Mouse (Mus musculus): Measurements from ENCODE around the gene Cckar.
"Not testable (repeated sequence)": the region's sequence is repeated elsewhere in the genome, so short reads cannot be mapped to it uniquely, and the experiment has no call there.

Cckar gene

DNA sequence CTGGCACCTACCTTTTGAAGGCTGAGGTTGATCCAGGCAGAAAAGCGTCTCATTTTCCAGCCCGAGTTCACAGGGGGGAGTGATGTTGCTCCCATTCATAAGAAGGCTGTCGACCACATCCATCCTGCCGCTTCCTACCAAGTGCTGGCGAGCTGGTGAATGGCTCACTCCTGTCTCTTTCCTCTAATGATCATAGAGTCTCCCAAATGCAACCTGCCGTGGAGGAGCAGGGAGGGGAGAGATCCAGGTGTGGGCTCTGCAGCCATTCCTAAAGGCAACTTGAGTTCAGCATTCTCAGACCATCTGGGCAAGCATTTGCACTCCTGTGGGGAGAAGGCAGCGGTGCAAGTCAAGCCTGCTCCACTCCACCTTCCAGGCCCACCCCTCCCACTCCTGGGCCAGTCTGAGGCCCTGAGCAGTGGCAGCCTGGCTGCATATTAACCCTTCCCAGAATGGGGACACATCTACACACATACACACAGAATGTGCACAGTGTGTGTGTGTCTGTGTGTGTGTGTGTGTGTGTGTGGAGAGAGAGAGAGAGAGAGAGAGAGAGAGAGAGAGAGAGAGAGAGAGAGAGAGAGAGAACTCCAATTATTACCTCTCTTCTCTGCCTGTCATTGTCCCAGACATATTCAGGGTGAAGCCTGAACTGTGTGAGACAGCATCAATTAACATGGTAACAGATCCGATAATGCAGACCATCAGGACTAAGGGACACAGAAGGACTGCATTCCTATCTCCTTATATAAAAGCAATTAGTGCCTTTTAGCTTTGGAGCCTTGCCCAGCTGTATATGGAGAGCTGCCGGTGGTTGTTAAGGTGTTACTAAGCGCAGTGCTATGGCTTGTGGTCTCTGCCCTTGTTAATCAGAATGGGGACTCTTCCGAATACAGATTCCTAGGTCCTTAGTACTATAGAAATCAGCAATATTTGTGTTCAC lies at the start of gene Cckar:
TSS of gene Cckar (minus strand) at position 471 of the 943 bp plus-strand sequence.
- DNase-seq (ENCODE audit: low spot score), result no peak

DNA sequence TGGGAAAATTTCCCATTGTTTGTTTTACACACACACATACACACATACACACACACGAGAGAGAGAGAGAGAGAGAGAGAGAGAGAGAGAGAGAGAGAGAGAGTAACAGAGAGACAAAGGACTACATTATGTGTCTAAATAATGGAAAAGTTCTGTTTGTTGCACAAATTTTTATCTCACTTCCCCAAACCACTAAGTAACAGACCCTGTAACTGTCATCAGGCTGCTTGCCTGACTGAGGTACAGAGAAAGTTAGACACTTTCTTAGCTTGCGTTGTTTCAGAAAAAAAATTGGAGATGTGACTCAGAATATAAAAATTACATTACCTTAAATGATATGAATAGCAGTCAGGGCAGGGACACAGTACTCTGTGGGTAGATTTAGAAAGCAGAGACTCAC lies 36.6 kb upstream of the Cckar start:
- DNase-seq (ENCODE audit: low spot score), result no peak

DNA sequence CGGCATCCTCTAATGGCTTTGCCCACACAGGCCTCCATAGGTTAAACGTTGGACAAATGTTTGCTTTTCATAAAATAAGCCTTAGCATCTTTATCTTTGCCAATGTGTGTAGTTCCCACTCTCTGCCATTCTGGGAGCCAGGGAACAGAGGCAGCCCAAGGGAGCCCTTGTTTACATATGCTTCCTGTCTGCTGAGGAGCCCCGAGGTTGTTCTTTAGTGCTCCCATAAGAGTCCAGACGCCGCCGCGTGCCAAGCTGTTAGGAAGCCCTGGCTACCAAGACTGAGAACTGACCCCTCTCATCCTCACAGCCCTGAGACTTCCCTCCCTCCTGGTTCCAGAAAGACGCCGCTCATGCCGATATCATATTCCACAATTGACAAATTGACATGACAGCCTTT lies 25.4 kb upstream of the Cckar start:
- DNase-seq (ENCODE audit: low spot score), result no peak

DNA sequence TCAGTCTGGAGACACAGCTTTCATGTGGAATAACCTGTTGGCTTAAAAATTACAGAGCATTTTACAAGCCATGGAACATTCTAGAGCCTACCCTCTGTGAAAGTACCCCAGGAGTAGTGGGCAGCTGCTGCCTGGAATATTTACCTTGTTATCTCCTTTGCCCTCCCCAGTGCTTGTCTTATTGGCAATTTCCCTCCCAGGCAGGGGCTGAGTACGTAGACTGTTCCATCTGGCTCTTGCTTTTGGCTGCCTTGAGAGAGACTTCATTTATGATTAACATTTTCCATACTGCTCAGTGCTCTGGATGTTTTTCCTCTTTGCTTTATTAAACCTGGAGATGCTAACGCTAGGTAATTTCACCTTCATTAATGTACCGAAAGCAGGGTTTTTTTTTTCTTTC lies 20.1 kb upstream of the Cckar start:
- DNase-seq (ENCODE audit: low spot score), result no peak

DNA sequence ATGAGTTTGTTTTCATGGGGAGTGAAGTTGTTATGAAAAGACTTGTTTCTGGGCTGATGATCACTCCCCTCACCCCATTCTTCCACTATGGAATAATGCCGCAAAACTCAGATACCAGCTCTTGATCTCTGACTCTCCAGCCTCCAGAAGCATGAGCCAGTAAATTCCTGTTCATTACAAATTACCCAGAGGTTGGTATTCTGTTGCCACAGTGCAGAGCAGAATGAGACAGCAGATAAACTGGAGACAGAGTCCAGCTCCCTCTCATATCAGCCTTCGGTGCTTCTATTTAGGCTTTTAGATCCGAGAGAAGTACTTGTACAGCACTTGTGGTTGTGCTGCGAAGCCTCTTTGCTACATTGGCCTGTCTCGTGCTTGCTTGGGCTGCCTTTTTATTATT lies 18.5 kb upstream of the Cckar start:
- DNase-seq (ENCODE audit: low spot score), result no peak

DNA sequence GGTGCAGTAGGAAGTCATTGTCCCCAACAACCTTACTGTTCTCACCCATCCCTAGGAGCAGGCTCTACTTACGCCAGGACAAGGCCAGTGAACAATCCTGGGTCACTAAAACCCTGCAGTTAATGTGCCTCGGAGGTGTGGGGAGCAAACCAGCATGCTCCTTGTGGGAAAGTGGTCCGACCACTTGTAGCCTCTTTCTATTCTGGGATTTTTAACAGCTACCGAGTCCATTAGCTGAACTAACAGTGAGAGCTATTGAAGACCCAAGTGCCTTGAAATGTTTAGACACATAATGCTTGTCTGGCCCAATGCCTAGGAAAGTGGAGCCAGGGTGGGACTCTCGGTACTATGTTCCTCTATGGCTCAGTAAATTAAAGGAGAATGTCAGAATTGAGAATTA lies 9.0 kb upstream of the Cckar start:
- no peak for DNase-seq (ENCODE audit: low spot score)

DNA sequence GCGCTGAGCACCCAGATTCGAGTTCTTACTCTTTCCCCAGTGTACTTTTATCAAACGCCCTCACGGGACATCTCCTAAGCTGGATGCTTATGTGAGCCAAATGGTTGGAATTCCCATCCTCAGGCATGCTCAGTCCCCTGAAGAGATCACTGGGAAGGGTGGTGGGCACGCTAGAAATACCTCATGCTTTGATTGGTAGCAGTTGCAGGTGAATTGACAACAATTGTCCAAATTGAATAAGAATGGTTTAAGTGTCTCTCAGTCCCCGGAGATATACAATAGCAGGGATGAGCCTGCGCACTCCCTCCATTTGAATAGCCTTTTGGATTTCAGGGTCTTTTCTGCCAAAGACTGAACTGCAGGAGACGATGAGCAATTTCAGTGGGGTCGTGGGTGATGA lies 3.8 kb upstream of the Cckar start:
- no peak for DNase-seq (ENCODE audit: low spot score)

DNA sequence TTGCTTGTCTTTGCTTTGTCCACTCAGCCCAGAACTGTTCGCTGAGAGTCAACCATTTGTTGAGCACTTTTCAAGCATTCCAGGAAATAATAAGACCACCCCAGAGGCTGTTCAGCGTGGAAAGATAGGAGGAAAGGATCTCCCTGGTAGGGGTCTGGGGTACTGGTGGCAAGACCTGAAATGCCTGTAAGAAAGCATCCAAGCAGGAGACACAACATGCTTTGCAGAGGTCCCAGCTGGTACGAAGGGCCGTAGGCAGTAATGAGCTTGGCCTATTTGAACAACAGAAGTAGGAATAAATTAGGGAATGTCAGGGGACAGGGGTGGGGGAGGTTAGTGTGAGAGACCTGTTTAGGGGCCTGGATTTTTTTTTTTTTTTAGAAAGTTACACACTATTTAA lies 686 bp upstream of the Cckar start:
- no peak for DNase-seq (ENCODE audit: low spot score)

DNA sequence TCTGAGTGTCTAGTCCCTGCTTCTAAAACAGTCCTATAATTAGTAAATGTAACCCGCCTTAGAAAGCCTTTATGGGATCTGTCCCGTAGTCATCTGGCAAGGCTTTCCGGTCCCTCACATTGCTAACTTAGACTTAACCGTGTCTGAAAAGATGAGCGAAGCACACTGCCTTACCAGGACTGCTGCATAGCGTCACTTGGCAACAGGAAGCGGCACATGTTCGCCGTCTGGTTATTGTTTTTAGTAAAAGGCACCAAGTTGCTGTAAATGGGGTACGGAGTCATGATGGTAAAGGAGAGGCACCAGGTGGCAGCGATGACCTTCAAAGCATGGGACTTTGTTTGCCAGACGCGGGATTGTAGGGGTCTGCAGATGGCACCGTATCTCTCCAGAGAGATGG lies 4.8 kb downstream of the Cckar start:
- DNase-seq (ENCODE audit: low spot score), result no peak

DNA sequence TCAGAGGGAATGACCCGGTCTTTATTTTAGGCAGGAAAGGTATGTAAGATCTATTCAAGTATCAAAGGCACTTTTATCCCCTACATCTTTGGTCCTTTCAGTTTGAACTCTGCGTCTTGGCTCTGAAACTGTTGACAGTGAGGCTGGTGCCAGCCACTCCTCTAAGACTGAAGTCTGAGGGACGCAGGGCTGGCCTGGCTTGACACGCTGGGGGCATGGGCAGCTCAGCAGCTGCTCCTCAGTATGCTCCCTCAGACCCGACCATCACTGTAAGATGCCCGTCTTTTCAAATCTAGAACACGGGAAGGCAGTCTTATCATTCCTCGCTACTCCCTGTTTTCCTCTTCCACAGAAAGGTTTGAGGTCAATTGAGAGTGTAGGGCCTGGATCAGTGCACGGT lies 9.7 kb downstream of the Cckar start:
- DNase-seq (ENCODE audit: low spot score), result no peak

DNA sequence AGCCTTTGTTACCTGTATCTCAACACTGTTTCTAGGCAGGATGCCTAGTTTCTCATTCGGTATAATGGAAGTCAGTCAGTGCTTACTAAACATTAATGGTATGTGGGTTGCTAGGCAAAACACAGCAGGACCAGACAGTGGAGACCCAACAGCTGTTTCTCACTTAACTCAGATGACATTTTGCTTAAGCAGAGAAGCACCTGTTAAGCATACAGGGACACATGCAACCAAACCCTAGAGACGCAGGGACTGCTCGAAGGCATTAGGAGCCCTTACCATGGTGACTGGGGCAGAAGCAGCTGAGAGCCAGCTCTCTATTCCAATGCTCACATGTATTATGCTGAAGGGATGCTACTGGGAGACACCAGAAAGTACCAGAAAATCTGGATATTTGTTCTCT lies 10.8 kb downstream of the Cckar start:
- DNase-seq (ENCODE audit: low spot score), result no peak

DNA sequence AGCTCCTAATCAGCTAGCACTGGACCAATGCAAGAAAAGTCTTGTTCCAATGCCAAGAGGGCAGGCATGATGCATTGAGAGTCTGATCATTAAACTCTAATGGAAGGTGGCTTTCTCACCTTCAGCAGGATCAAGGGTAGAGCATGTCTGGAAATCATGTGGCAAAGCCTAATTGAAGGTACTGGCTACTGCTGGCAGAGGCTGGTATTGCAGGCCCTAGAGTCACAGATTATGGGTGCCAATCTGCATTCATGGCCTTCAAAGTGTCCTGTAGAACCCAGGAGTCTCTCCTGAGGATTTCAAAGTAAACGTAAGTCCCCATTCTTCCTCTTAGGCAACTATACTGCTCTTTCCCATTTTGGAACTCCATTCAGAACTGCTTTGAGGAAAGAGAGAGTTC lies 14.8 kb downstream of the Cckar start:
- no peak for DNase-seq (ENCODE audit: low spot score)

DNA sequence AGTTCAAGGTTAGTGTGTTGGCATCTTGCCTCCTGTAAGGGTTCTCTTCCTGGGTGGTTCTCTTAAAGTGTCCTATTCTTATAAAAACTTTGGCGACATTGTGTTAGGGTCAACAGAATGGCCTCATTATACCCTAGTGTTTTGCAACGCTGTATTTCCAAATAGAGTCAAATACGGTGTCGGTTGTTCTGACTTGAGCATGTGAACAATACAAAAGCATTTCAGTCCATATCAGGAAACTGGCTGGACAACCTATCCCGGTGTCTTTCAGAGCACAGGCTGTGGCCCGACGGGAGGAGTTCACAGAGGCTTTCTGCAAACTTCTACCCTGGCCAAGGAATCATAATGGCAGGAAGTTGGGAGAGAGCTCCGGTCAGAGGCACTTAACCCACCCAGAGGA lies 15.4 kb downstream of the Cckar start:
- DNase-seq (ENCODE audit: low spot score), result no peak

DNA sequence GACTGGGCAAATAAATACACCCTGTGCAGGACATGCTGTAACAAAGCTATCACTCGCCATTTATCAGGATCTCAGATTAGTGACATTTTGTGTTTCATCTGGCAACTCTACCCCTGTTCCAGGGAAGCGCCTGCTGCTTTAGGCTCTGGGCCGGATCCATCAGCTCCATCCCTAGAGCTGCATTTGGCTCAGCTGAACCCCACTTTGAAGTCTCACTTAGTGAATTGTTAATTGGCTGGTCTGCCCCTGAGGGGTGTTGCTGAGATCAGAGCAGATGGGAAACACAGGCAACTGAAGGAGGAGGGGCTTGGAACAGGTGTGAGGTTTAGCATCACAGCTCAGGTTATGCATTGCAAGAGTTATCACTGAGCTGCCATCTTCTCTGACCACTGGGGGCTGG lies 15.9 kb downstream of the Cckar start:
- no peak for DNase-seq (ENCODE audit: low spot score)

DNA sequence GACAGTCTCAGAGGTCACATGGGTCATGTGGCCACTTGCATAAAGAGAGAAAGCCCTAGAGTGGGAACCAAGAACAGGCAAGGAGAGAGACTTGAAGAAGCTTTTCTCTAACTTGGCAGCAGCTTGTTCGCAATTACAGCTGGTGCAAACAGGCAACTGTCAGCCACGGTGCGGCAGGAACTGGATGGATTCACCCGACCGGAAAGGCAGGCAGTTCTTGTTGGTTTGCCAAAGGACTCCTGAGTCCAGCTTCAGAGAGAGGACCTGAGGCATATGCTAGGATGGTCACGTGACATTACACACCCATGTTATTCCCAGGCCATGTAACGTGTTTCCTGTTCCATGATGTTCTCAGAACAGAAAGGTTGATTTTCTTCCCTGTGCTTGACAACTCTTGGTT lies 19.2 kb downstream of the Cckar start:
- no peak for DNase-seq (ENCODE audit: low spot score)

DNA sequence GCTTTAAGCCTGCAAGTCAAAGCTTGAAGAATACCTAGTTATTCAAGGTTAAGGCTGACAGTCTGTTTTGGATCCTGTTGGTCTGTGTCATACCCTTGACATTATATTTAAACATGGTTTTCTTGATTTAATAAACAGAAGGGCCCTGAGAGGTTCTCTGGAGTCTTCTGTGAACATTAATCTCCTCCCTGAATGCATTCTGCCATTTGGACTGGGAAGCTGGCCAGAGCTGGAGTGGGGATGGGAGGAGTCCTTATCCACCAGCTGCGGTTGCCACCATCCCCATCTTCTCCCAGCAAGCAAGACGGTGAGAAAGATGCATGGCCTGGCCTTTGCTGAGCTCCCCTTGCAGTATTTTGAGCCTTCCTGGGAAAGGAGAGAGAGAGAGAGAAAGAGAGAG lies 21.1 kb downstream of the Cckar start:
- no peak for DNase-seq (ENCODE audit: low spot score)

DNA sequence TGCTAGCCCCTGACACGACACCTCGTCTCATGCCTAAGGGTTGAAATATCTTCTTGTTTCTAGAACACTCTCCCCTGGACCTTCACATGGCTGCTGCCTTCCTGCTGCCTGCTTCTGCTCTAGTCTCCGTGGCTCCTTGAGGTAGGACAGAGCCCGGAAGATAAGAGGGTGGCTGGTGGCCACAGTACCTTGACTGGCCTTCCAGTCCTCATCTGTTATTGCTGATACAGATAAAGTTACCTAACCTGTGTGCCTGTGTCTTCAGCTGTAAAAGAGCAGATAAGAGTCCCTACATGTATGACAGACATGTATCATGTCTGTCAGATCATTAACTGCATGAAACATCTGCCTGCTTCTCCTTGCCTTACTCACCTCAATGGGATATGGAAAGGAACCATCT lies 21.9 kb downstream of the Cckar start:
- DNase-seq (ENCODE audit: low spot score), result no peak

DNA sequence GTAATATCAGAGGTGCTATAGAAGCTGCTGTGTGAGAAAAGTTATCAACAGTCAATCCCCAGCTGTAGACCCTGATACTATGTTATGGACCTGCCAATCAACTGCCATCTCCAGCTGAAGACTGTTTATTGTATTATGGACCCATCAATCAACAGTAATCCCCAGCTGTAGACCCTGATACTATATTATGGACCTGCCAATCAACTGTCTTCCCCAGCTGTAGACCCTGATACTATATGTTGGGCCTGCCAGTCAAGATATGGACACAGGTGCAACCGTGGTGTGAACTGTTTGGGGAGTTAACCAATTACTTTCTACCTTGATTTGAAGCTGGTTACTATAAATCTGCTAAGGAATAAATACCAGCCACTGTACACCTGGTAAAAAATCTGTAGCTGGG lies 23.1 kb downstream of the Cckar start:
- DNase-seq (ENCODE audit: low spot score), result no peak

DNA sequence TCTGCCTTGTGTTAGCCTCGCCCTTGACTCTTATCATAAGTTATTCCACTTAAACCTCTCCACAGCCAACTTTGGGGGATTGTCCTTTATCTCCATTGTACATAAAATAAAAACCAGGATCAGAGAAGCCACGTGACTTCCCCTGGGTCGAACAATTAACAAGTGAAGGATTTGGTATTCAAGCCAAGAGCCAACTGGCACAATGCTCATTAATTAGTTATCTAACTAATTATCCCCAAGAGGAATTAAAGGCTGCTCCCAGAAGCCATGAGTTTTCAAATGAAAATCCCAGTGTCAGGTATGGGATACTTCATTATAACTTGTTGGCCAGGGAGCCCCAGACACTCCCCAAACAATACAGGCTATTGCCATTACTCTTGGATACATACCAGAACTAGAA lies 23.6 kb downstream of the Cckar start:
- DNase-seq (ENCODE audit: low spot score), result no peak

DNA sequence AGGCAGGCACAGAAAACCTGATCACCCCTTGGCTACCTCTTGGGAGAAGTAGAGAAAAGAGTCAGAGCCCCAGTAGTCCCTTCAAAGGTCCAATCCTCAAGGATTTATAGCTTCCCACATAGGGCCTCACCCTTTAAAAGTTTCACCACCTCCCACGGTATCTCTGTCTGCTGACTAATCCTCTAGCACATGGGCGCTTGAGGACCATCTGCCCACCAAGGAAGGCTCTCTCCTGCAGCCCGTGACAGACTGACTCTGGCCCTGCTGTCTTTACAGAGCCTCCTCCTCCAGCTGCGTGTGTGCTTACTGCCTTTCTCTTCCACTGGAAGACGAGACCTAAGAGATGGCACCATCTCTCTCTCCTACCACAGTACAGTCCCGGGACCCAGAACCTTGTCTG lies 27.9 kb downstream of the Cckar start:
- DNase-seq (ENCODE audit: low spot score), result no peak

DNA sequence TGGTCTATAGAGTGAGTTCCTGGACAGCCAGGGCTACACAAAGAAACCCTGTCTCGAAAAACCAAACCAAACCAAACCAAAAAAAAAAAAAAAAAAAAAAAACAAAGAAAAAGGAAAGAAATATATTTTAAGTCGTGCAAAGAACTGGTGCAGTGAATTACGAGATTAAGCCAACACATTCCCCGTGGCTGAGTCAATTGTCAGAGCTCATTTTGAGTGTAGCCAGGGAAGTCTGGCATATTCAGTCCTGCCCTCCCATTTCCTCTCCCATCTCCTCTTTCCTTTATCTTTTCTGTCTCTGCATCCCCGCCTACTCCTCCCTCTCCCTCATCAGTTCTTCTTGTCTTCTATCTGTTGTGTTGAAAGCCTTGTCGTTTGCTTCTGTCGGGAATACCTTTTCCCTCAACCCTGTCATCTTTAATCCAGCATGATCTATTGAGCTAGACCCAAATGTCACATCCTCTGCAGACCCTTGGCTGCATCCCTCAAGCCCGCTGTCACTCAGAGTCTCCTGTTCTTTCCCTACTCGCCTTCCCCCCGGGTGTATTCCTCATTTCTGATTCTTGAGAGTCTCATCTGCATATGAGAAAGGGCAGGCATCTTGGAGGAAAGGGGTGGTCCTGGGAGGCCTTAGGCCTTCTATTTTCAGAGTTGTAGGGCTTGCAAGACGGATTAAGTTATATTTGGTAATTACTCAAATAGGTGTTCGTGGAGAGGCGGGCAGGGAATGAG lies 29.3 kb downstream of the Cckar start:
- no peak for DNase-seq (ENCODE audit: low spot score)

DNA sequence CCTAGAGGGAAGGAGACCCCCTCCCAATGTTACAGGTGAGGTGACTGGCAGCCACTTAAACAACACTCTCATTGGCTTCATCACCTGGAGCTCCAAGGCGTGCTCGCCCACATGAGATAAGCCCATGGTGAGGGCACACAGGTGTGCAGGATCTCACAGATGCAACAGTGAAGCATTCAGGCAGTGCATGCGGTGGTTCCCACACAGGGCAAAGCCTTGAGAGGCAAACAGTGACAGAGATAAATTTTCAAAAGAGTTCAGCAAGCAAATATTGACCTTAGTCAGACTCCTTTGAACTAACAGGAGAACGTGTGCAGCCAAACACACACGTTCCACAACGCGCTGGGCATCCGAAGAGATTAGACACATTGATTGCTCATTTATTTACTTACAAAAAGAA lies 30.8 kb downstream of the Cckar start:
- no peak for DNase-seq (ENCODE audit: low spot score)

DNA sequence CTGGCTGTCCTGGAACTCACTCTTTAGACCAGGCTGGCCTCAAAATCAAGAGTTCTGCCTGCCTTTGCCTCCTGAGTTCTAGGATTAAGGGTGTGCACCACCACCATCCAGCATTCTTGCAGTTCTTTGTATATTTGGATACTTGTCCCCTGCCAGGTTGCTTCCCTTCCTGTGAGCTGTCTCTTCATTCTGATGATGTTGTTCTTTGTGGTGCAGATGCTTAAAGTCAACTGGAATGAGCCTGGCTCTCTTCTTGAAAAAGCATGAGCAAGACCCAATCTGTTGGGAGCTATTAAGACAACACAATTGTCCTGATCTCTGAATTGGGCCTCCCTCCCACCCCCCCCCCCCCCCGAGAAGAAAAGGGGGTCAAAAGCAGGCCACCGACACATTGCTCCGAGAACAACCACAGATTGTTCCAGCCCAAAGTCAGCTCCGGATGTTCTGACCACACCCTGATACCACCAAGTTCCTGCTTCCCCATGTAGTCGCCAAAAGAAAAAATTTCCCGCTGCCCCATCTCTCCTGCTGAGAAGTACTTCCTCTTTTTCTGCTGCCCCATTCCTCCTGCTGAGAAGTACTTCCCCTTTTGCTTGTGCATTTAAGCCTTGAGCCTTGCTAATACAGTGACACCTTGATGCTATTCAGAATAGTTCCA lies 33.9 kb downstream of the Cckar start:
- DNase-seq (ENCODE audit: low spot score), result not testable (repeated sequence)
